Mouse (Mus musculus) ES-Bruce4 (cell line): ENCODE data around the gene Myl12a.

Source experiments
- CTCF ChIP-seq: IDR thresholded peaks from one replicate; pipeline ENCODE4 v1.8.1; 2011; ENCODE audit warnings: low read depth, low read length
- POLR2A ChIP-seq: IDR thresholded peaks from one replicate; pipeline ENCODE4 v1.8.1; 2011; ENCODE audit warnings: low read length; ENCODE audit not compliant: insufficient read depth

GRCm38 (mm10) chr17:70979345-70980223 lies 23.1 kb downstream of the Myl12a start:
- peak; percentile 10 for TF ChIP-seq CTCF
- no peak for TF ChIP-seq POLR2A
